Mouse (Mus musculus) thymus, adult 18-20 months (tissue): Measurements from ENCODE around the gene 1700029H14Rik.

Experiments used
- DNase-seq, 2 experiments: peaks; one replicate each; pipeline ENCODE4 v3.0.0; 2022; ENCODE audit warnings: mixed read lengths in 2 of 2

The 1700029H14Rik gene

GRCm38 (mm10) chr8:13562118-13562517 is at the start of gene 1700029H14Rik:
Gene 1700029H14Rik, minus strand, starts transcription at chr8:13562461.
- no peak for DNase-seq

- no peak for DNase-seq
Measured at GRCm38 (mm10) chr8:13611702-13612101, 49.4 kb upstream of the 1700029H14Rik start.

- no peak for DNase-seq
Measured at GRCm38 (mm10) chr8:13609971-13610370, 47.7 kb upstream of the 1700029H14Rik start.

- no peak for DNase-seq
Measured at GRCm38 (mm10) chr8:13608946-13609345, 46.7 kb upstream of the 1700029H14Rik start.

- no peak for DNase-seq
Measured at GRCm38 (mm10) chr8:13605920-13606480, 43.7 kb upstream of the 1700029H14Rik start.

- DNase-seq = no peak
Measured at GRCm38 (mm10) chr8:13602621-13603020, 40.4 kb upstream of the 1700029H14Rik start.

- DNase-seq = peak; percentile 13 to 60
Measured at GRCm38 (mm10) chr8:13601166-13601565, 38.9 kb upstream of the 1700029H14Rik start.

GRCm38 (mm10) chr8:13600716-13601115 is 38.5 kb upstream of the 1700029H14Rik start:
- DNase-seq = no peak

GRCm38 (mm10) chr8:13600204-13600603 is 37.9 kb upstream of the 1700029H14Rik start:
- peak; percentile 67 to 77 for DNase-seq

- no peak for DNase-seq
Measured at GRCm38 (mm10) chr8:13597777-13598176, 35.5 kb upstream of the 1700029H14Rik start.

- no peak for DNase-seq
Measured at GRCm38 (mm10) chr8:13595861-13596260, 33.6 kb upstream of the 1700029H14Rik start.

GRCm38 (mm10) chr8:13594884-13595323 is 32.6 kb upstream of the 1700029H14Rik start:
- peak; percentile 49 to 65 for DNase-seq

- no peak for DNase-seq
Measured at GRCm38 (mm10) chr8:13593340-13593739, 31.1 kb upstream of the 1700029H14Rik start.

GRCm38 (mm10) chr8:13591246-13591645 is 29.0 kb upstream of the 1700029H14Rik start:
- no peak for DNase-seq

- DNase-seq = no peak
Measured at GRCm38 (mm10) chr8:13589071-13589470, 26.8 kb upstream of the 1700029H14Rik start.

- no peak for DNase-seq
Measured at GRCm38 (mm10) chr8:13584652-13585051, 22.4 kb upstream of the 1700029H14Rik start.

GRCm38 (mm10) chr8:13577869-13578268 is 15.6 kb upstream of the 1700029H14Rik start:
- no peak for DNase-seq

GRCm38 (mm10) chr8:13571999-13572398 is 9.7 kb upstream of the 1700029H14Rik start:
- DNase-seq = no peak

- DNase-seq = no peak
Measured at GRCm38 (mm10) chr8:13557526-13557925, 4.7 kb downstream of the 1700029H14Rik start.

- DNase-seq = no peak
Measured at GRCm38 (mm10) chr8:13551574-13551830, 10.8 kb downstream of the 1700029H14Rik start.

- DNase-seq = peak; percentile 72 to 77
Measured at GRCm38 (mm10) chr8:13550718-13551573, 11.3 kb downstream of the 1700029H14Rik start.

- DNase-seq = no peak
Measured at GRCm38 (mm10) chr8:13548831-13549230, 13.4 kb downstream of the 1700029H14Rik start.

GRCm38 (mm10) chr8:13548235-13548634 is 14.0 kb downstream of the 1700029H14Rik start:
- no peak for DNase-seq

- no peak for DNase-seq
Measured at GRCm38 (mm10) chr8:13546421-13546820, 15.8 kb downstream of the 1700029H14Rik start.
